Mouse (Mus musculus): ENCODE results near the gene St8sia6.

DNA sequence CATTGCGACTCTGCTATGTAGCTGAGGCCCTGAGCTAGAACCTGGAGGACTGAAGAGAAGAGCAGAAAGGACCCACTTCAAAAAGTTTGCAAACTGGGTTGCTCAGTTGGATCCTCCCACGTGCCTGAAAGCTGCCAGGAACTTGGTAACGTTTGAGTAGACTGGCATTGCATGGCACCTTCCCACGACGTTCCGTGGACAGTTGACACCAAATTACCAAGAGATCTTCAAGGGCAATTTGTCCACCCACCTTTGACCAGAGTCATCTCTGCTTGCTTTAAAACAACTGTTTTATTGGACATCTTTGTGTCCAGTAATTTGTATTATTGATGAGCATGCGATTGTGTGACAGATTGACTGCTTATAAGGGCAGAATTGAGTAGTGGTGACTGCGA lies at the start of gene St8sia6:
- TF ChIP-seq CTCF (IDR thresholded peaks at IDR 0.05) = no peak
- no peak for TF ChIP-seq POLR2A (IDR thresholded peaks at IDR 0.05; ENCODE audit: insufficient read depth, low read depth, low read length)
